19 mouse cellular contexts compared by ENCODE assay signal in genomic region chr4:93199811-93200210, GRCm38 (mm10).
"Had no signal": no experiment of that assay in that cellular context is flagged by ENCODE, and none has a peak within 500 bp of the region (broad histone marks: within the 10 kb centered on the region; RNA-seq: fewer than 3 reads in every experiment).

No protein-coding gene starts in this region.

- H3K4me3 ChIP-seq: liver, embryonic 13.5 days; liver, embryonic 15.5 days; lung, embryonic 15.5 days; megakaryocyte, embryonic 14.5 days; midbrain, embryonic 12.5 days; stomach, embryonic 15.5 days had no signal

- H3K4me2 ChIP-seq: liver, embryonic 13.5 days; liver, embryonic 15.5 days; lung, embryonic 15.5 days; midbrain, embryonic 12.5 days; stomach, embryonic 15.5 days had no signal

- ATAC-seq: liver, postnatal 0 days; lung, postnatal 0 days; midbrain, embryonic 16.5 days had no signal

- DNase-seq: liver, embryonic 13.5 days; liver, postnatal 0 days; lung, adult 2 months; lung, postnatal 14 days; lung, postnatal 36 days; midbrain, embryonic 14.5 days; right cerebral cortex, postnatal 14 days; thymus, adult 2 months; thymus, postnatal 25 days; thymus, postnatal 4 days had no signal

- H3K9me3 ChIP-seq: liver, embryonic 13.5 days; liver, embryonic 15.5 days; lung, embryonic 15.5 days; megakaryocyte, embryonic 14.5 days; midbrain, embryonic 12.5 days; stomach, embryonic 15.5 days had no signal

- H3K36me3 ChIP-seq: liver, embryonic 13.5 days; liver, embryonic 15.5 days; lung, embryonic 15.5 days; midbrain, embryonic 12.5 days; stomach, embryonic 15.5 days had no signal

- H3K27me3 ChIP-seq: liver, embryonic 13.5 days; liver, embryonic 15.5 days; lung, embryonic 15.5 days; megakaryocyte, embryonic 14.5 days; midbrain, embryonic 12.5 days; stomach, embryonic 15.5 days had no signal

- H3K4me1 ChIP-seq: liver, embryonic 13.5 days; liver, embryonic 15.5 days; lung, embryonic 15.5 days; megakaryocyte, embryonic 14.5 days; midbrain, embryonic 12.5 days; stomach, embryonic 15.5 days had no signal

- H3K27ac ChIP-seq: liver, embryonic 13.5 days; liver, embryonic 15.5 days; lung, embryonic 15.5 days; macrophage; midbrain, embryonic 12.5 days; stomach, embryonic 15.5 days; stomach, postnatal 0 days had no signal

- H3K9ac ChIP-seq: liver, embryonic 13.5 days; liver, embryonic 15.5 days; liver, postnatal 0 days; lung, embryonic 15.5 days; midbrain, embryonic 12.5 days; stomach, embryonic 15.5 days had no signal
